Comparison of ENCODE assay signal across 34 mouse cellular contexts in genomic region chr12:53426006-53426405, GRCm38 (mm10).
"Had no signal": no experiment of that assay in that cellular context is flagged by ENCODE, and none has a peak within 500 bp of the region (broad histone marks: within the 10 kb centered on the region; RNA-seq: fewer than 3 reads in every experiment).

No protein-coding gene starts in this region.

- H3K9me3 ChIP-seq: heart, embryonic 10.5 days; heart, embryonic 12.5 days; heart, embryonic 13.5 days; heart, embryonic 15.5 days; hindbrain, embryonic 10.5 days; hindbrain, embryonic 12.5 days; hindbrain, embryonic 13.5 days; hindbrain, embryonic 15.5 days; intestine, embryonic 15.5 days; kidney, embryonic 15.5 days had no signal

- H3K27me3 ChIP-seq: heart, embryonic 12.5 days; heart, embryonic 13.5 days; heart, embryonic 15.5 days; hindbrain, embryonic 12.5 days; hindbrain, embryonic 13.5 days; hindbrain, embryonic 15.5 days; intestine, embryonic 15.5 days; kidney, embryonic 15.5 days had no signal

- H3K4me3 ChIP-seq: heart, embryonic 10.5 days; heart, embryonic 12.5 days; heart, embryonic 13.5 days; heart, embryonic 15.5 days; hindbrain, embryonic 10.5 days; hindbrain, embryonic 12.5 days; hindbrain, embryonic 13.5 days; hindbrain, embryonic 15.5 days; intestine, embryonic 15.5 days; kidney, embryonic 15.5 days; layer of hippocampus, adult 2 months had no signal

- ATAC-seq: hindbrain, postnatal 0 days; inflammation-experienced regulatory T-cells, adult 6 months; intestine, embryonic 15.5 days; intestine, embryonic 16.5 days; intestine, postnatal 0 days had no signal

- H3K36me3 ChIP-seq: heart, embryonic 10.5 days; heart, embryonic 12.5 days; heart, embryonic 13.5 days; heart, embryonic 15.5 days; hindbrain, embryonic 10.5 days; hindbrain, embryonic 12.5 days; hindbrain, embryonic 13.5 days; hindbrain, embryonic 15.5 days; intestine, embryonic 15.5 days; kidney, embryonic 15.5 days had no signal

- DNase-seq: heart, postnatal 10 days; heart, postnatal 14 days; heart, postnatal 36 days; heart, postnatal 4 days; kidney, adult 11 months; kidney, adult 18-20 months; kidney, adult 2 months; kidney, adult 8-10 months; kidney, adult 9 months; kidney, postnatal 10 days; kidney, postnatal 14 days; kidney, postnatal 25 days; kidney, postnatal 36 days; kidney, postnatal 4 days; layer of hippocampus, adult 9-11 months; layer of hippocampus, postnatal 36 days had no signal

- H3K9ac ChIP-seq: heart, embryonic 12.5 days; heart, embryonic 13.5 days; heart, embryonic 15.5 days; hindbrain, embryonic 12.5 days; hindbrain, embryonic 13.5 days; hindbrain, embryonic 14.5 days; hindbrain, embryonic 15.5 days; intestine, embryonic 15.5 days; kidney, embryonic 15.5 days had no signal

- H3K4me2 ChIP-seq: heart, embryonic 11.5 days; heart, embryonic 12.5 days; heart, embryonic 13.5 days; heart, embryonic 15.5 days; hindbrain, embryonic 12.5 days; hindbrain, embryonic 13.5 days; hindbrain, embryonic 14.5 days; hindbrain, embryonic 15.5 days; intestine, embryonic 15.5 days; kidney, embryonic 15.5 days had no signal

- H3K27ac ChIP-seq: heart, embryonic 10.5 days; heart, embryonic 13.5 days; heart, embryonic 15.5 days; hindbrain, embryonic 10.5 days; hindbrain, embryonic 12.5 days; hindbrain, embryonic 13.5 days; hindbrain, embryonic 14.5 days; hindbrain, embryonic 15.5 days; hindbrain, postnatal 0 days; intestine, embryonic 15.5 days; kidney, embryonic 15.5 days; kidney, postnatal 0 days; layer of hippocampus, adult 2 months had no signal

- H3K4me1 ChIP-seq: heart, embryonic 10.5 days; heart, embryonic 12.5 days; heart, embryonic 15.5 days; intestine, embryonic 15.5 days; kidney, embryonic 15.5 days had no signal
